Mouse (Mus musculus) kidney, postnatal 14 days (tissue): ENCODE measurements around the gene Olfr307.
"Not testable (repeated sequence)": the region's sequence is repeated elsewhere in the genome, so short reads cannot be mapped to it uniquely, and the experiment has no call there.

ENCODE experiments used
- DNase-seq: peaks from one replicate; pipeline ENCODE4 v3.0.0; 2022; ENCODE audit warnings: mixed read lengths

Olfr307 gene

DNA sequence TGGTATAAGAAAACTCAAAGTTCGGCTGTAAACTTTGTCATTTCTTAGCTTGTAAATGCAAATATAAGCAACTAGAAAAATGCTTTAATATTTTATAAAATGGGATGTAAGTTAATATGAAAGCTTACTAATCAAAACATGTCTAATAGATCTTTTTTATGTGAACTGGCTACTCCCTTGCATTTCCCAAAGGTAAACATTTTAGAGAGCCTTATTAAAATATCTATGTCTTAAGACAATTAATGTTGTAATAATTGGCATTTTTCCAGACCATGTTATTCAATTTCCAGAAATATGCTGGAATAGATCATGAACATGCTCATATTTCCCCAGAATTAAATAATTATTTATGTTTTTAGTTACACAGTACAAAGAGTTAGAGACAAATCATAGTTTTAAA lies at the start of gene Olfr307:
TSS of gene Olfr307 (minus strand) at position 101 of the 400 bp plus-strand sequence.
- no peak for DNase-seq

DNA sequence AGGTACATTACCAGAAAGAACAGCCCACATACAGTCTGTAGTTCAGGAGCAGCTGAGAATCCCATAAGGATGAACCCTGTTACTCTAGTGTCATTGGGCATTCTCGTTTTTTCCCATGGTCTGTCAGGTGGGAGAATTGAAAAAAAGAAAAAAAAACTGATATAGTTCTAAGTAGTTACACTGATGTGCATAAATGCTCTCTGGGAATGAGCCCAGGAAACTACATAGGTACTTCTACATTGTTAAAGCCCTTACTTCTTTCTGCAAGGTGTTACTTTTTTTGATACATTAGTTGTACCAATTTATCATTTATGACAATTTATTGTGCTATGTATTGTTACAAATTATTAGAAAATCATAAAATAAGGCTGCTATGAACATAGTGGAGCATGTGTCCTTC lies 49.2 kb upstream of the Olfr307 start, which contains the start of gene Olfr304:
TSS of gene Olfr304 (minus strand) at position 101 of the 400 bp plus-strand sequence.
- no peak for DNase-seq

DNA sequence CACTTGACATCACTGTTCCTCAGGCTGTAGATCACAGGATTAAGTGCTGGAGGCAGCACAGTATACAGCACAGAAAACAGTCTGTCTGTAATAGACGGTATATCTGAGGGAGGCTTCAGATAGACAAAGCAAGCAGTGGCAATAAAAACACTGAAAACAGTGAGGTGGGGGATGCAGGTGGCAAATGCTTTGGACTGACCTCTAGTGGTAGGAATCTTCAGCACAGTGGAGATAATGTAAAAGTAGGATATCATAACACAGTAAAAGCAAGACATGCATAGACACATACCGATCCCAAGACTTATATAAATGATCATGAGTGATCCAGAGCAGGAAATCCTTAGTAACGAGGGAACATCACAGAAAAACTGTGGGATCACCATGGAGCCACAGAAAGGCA lies 48.4 kb upstream of the Olfr307 start:
- DNase-seq = no peak

DNA sequence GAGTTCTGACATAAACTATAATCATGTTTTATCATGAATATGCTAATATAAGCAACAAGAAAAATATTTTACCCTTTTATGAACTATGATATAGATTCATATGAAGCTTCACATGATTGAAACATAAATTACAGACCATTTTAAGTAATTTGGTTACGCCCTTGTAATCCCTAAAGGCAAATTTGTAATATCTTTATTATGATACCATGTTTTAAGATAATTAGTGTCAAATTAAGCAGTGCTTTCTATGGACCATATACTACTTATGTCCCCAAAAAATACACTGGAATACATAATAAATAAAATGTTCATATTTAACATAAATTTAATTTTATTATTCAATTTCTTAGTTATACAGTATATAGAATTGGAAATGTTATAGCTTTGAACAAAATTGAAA lies 29.4 kb upstream of the Olfr307 start, which contains the start of gene Olfr305:
TSS of gene Olfr305 (minus strand) at position 101 of the 400 bp plus-strand sequence.
- no peak for DNase-seq

DNA sequence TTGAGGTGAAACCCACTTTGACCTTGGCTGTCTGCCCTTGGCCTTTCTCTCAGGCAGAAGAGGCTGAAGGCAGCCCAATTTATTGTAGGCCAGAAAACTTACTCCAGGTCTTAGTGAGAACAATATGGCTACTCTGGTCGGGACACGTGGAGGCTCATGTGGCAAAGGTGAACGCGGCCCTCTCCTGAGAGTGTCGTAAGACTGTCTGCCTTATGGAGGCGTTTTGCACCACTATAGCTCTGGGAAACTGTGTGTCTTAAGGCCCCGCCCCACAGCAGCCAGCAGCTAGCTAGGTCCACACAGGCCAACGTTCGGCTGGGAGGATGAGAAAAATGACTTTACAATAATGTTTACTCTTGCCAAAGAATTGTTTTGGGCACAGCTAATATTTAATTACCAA lies 8.9 kb upstream of the Olfr307 start:
- DNase-seq = not testable (repeated sequence)

DNA sequence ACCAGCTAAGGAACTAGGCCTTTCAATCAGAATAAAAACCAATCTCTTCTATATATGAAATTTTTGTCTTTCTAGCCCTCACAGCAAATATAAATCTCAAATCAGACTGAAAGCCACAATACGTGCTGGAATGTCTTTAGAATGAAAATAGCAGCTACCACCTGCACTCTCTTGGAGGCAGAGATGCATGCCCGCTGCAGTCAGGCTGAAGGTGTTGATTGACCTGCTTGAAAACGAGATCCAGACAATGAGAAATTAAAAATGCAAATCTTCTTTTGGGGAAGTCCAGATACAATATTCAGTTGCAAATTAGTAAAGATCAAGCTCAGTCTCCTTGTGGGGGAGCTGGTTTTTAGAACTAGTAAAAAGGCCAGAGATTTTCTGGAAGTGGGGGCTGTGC lies 6.9 kb upstream of the Olfr307 start:
- no peak for DNase-seq

DNA sequence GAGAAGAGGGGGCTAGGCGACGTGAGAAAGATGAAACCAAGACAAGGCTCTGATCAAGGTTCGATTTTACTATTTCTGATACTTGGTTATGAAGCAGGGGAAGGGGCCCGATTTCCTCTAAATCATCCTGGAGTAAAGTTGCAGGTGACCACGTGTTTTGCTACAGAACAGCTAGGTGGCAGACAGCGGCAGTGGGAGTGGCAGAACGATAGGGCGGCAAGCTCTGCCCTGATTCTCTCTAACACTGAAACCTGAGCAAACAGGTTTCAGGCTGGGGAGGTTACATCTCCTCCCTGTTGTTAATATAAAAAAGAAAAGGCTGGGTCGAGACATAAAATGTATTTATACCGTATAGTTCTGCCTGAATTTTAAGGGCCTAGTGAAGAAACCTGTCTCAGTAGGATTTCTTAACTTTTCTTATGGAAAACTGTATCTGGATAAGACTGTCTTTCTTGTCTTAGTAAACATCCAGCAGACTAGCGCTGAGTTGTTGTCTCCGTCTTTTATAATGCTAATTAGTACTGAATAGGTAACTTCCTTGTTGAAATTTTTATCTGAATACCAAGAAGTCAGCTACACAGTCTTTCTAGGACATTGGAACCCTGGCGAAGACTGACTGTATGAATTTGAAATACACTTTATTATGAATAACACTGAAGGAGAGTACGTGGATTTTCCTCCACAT lies 5.6 kb upstream of the Olfr307 start:
- DNase-seq = no peak

DNA sequence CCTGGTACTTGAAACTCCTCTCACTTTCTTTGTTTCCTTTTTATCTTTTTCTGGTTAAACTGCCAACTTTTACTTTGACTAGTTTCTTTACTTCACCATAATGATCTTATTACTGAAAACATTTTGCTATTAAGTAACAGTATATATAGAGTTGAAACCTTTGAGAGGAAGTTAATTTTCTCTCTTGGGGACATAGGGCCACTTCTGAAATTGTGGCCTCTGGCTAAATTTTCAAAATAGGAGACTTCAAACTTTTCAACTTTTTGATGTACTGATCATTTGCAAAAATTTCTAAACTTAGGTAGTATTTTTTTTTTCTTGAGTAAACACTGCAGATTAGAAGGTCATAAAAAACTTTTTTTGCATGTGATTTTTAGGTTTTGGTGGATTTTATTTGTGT lies 11.9 kb downstream of the Olfr307 start, which contains the start of gene Olfr308:
TSS of gene Olfr308 (minus strand) at position 101 of the 400 bp plus-strand sequence.
- DNase-seq = no peak

DNA sequence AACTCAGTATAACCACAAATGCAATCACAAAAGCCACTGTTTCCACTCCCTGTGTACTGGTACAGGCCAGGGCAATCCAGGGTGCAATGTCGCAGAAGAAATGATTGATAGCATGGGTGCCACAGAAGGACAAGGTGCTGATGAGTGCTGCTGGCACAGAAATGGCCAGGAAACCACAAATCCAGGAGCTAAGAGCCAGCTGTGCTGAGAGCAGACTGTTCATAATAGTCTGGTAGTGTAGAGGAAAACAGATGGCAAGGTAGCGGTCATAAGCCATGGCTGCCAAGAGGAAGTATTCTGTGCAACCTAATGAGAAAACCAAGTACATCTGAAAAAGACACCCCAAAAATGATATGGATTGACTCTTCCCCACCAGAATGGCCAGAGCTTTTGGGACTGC lies 16.1 kb downstream of the Olfr307 start:
- DNase-seq = no peak

DNA sequence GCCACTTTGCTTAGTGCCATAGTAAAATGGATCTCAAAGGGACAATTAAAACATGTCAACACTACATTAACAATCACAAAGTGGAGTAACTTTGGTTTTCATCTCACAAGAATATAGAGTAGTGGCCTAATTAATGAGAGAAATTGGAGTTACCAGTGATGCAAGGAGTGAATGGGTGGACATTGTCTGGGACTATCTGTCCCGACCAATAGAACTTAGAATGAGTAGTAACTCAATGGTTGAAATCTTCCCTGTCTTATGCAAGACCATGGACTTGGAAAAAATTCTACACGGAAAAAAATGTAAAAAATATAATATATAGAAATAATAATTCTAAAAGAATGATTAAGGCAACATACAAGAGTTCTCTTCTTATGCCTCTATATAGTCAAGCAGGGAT lies 23.8 kb downstream of the Olfr307 start, which contains the start of gene Olfr309:
TSS of gene Olfr309 (minus strand) at position 101 of the 400 bp plus-strand sequence.
- no peak for DNase-seq
